Mouse (Mus musculus) bone marrow macrophage, adult 2 months (primary cell): ENCODE measurements around the gene Chchd6.

ENCODE experiments used
- CTCF ChIP-seq: IDR thresholded peaks from 2 replicates; pipeline ENCODE4 v1.5.1; 2012; ENCODE audit warnings: low read depth, mild to moderate bottlenecking, low read length, moderate library complexity
- POLR2A ChIP-seq: IDR thresholded peaks from 2 replicates; pipeline ENCODE4 v1.6.1; 2012; ENCODE audit warnings: mild to moderate bottlenecking, low read depth, low read length, borderline replicate concordance

- TF ChIP-seq CTCF = no peak
- no peak for TF ChIP-seq POLR2A
These were observed 236.3 kb downstream of the Chchd6 start for GRCm38 (mm10) chr6:89359192-89359591.
